Mouse (Mus musculus): Measurements from ENCODE around the gene Abcb9.

- TF ChIP-seq CTCF (IDR thresholded peaks at IDR 0.05; ENCODE audit: extremely low read depth, insufficient read depth, low read length) (no peak), POLR2A (IDR thresholded peaks at IDR 0.05; ENCODE audit: extremely low read depth, insufficient read depth, low read length) (peak; percentile 50; the same call in 1 of the 2 replicates)
Measured at GRCm38 (mm10) chr5:124111742-124112497, 16.3 kb upstream of the Abcb9 start, which contains the start of gene Ogfod2.

Data from cortical plate, adult 2 months (tissue).